ENCODE assay signal across 8 mouse cellular contexts in genomic region chr13:21734010-21734905, GRCm38 (mm10). TPM values are rescaled to one million over a fixed set of nuclear protein-coding genes. Genes with fewer than 3 reads are reported as not detected.
DNase-seq lines count a peak whose midpoint lies in the region; ATAC-seq and TF ChIP-seq lines count a peak whose summit lies in the region.

No protein-coding gene starts in this region.

- WGBS in embryonic facial prominence, embryonic 12.5 days: under 1% methylated on average over 21 of the region's 21 CpGs
- under 1% methylated on average over 21 of the region's 21 CpGs for WGBS in heart, adult 2 months
- under 1% methylated on average over 21 of the region's 21 CpGs for WGBS in midbrain, postnatal 0 days
- WGBS in stomach, embryonic 16.5 days: under 1% methylated on average over 21 of the region's 21 CpGs

- intact Hi-C loops in heart, adult 2 months (cut with DNase I): loop anchor here (1.0 to 2.0 kb wide), 3 partner anchors 17 to 23 kb away; partner anchors contain the start of gene Hist1h4k

- H3K4me2 ChIP-seq in embryonic facial prominence, embryonic 12.5 days (replicated peaks): peak overlapping the region; percentile 63
- peak overlapping the region; percentile 67 for H3K4me2 ChIP-seq in midbrain, postnatal 0 days (ENCODE audit: low read depth, low read length, poor library complexity, severe bottlenecking)
- H3K4me2 ChIP-seq in stomach, embryonic 16.5 days (ENCODE audit: low read depth, low read length): peak overlapping the region; percentile 75

- H3K9me3 ChIP-seq in embryonic facial prominence, embryonic 12.5 days: no peaks in the 10 kb centered on the region
- H3K9me3 ChIP-seq in midbrain, postnatal 0 days (ENCODE audit: low read length): no peaks in the 10 kb centered on the region
- no peaks in the 10 kb centered on the region for H3K9me3 ChIP-seq in stomach, embryonic 16.5 days (replicated peaks; ENCODE audit: control insufficient read depth, low read length)

- H3K9ac ChIP-seq in embryonic facial prominence, embryonic 12.5 days: peak overlapping the region; percentile 59
- H3K9ac ChIP-seq in heart, adult 2 months (ENCODE audit: low read depth, low read length): peak overlapping the region; percentile 37; the same call in 1 of the 2 replicates
- H3K9ac ChIP-seq in midbrain, postnatal 0 days (replicated peaks; ENCODE audit: low read length, poor library complexity, severe bottlenecking): peak overlapping the region; percentile 57
- H3K9ac ChIP-seq in stomach, embryonic 16.5 days (ENCODE audit: low read length): peak overlapping the region; percentile 72

- peak; percentile 81 for DNase-seq in CD4-positive helper T cell, adult 2 months (ENCODE audit: low read depth, low spot score)
- peak; percentile 48 for DNase-seq in adrenal gland, postnatal 25 days
- DNase-seq in heart, adult 2 months: peak; percentile 62 to 70
- DNase-seq in kidney, adult 18-20 months: peak; percentile 71
- DNase-seq in liver: peak; percentile 78
- DNase-seq in midbrain, postnatal 0 days (ENCODE audit: low spot score): peak; percentile 96

- TF ChIP-seq POLR2A in heart, adult 2 months (IDR thresholded peaks at IDR 0.05; ENCODE audit: insufficient read depth, low read depth, low read length): no peak

- H3K4me1 ChIP-seq in embryonic facial prominence, embryonic 12.5 days: peaks cover 12% of the 10 kb centered on the region
- H3K4me1 ChIP-seq in heart, adult 2 months (ENCODE audit: control insufficient read depth, insufficient read depth, low read length): peaks cover 2% of the 10 kb centered on the region
- no peaks in the 10 kb centered on the region for H3K4me1 ChIP-seq in midbrain, postnatal 0 days (ENCODE audit: insufficient read depth, low read length)
- H3K4me1 ChIP-seq in stomach, embryonic 16.5 days (ENCODE audit: control insufficient read depth, insufficient read depth, low read length): 0 out of 2 replicates have a peak, but pooled peaks cover 2% of the 10 kb centered on the region

- peak overlapping the region; percentile 55 for H3K4me3 ChIP-seq in embryonic facial prominence, embryonic 12.5 days
- H3K4me3 ChIP-seq in heart, adult 2 months: peak overlapping the region; percentile 40
- peak overlapping the region; percentile 46 for H3K4me3 ChIP-seq in midbrain, postnatal 0 days (ENCODE audit: low read depth, low read length)
- peak overlapping the region; percentile 51 for H3K4me3 ChIP-seq in stomach, embryonic 16.5 days (replicated peaks; ENCODE audit: low read length)

- peak overlapping the region; percentile 98 for H3K27ac ChIP-seq in embryonic facial prominence, embryonic 12.5 days
- H3K27ac ChIP-seq in heart, adult 2 months: peak overlapping the region; percentile 67
- H3K27ac ChIP-seq in midbrain, postnatal 0 days (ENCODE audit: low read depth, low read length): peak overlapping the region; percentile 81
- H3K27ac ChIP-seq in stomach, embryonic 16.5 days (ENCODE audit: low read length): peak overlapping the region; percentile 93

- TF ChIP-seq CTCF in heart, adult 2 months (IDR thresholded peaks at IDR 0.05): peak; percentile 91
- TF ChIP-seq CTCF in midbrain, postnatal 0 days (IDR thresholded peaks at IDR 0.05): peak; percentile 90

- ATAC-seq in embryonic facial prominence, embryonic 12.5 days (ENCODE audit: insufficient number of reproducible peaks, insufficient read depth, low FRiP score, low TSS enrichment): peak; percentile 79
- peak; percentile 83 for ATAC-seq in midbrain, postnatal 0 days (ENCODE audit: low FRiP score)
- ATAC-seq in stomach, embryonic 16.5 days (ENCODE audit: insufficient read depth, low FRiP score): peak; percentile 75

- TF ChIP-seq EP300 in heart, adult 2 months (IDR thresholded peaks at IDR 0.05; ENCODE audit: insufficient read depth, low read depth, low read length): 0 out of 2 replicates have a peak, but pooled peaks have one; percentile 70

- H3K36me3 ChIP-seq in embryonic facial prominence, embryonic 12.5 days: no peaks in the 10 kb centered on the region
- H3K36me3 ChIP-seq in heart, adult 2 months (ENCODE audit: control insufficient read depth, insufficient read depth, low read length): no peaks in the 10 kb centered on the region
- no peaks in the 10 kb centered on the region for H3K36me3 ChIP-seq in midbrain, postnatal 0 days (ENCODE audit: insufficient read depth, low read length)
- no peaks in the 10 kb centered on the region for H3K36me3 ChIP-seq in stomach, embryonic 16.5 days (ENCODE audit: control insufficient read depth, insufficient read depth, low read length)

- H3K27me3 ChIP-seq in embryonic facial prominence, embryonic 12.5 days: no peaks in the 10 kb centered on the region
- no peaks in the 10 kb centered on the region for H3K27me3 ChIP-seq in heart, adult 2 months (ENCODE audit: control insufficient read depth, insufficient read depth, low read length)
- no peaks in the 10 kb centered on the region for H3K27me3 ChIP-seq in midbrain, postnatal 0 days (ENCODE audit: insufficient read depth, low read length)
- no peaks in the 10 kb centered on the region for H3K27me3 ChIP-seq in stomach, embryonic 16.5 days (ENCODE audit: control insufficient read depth, insufficient read depth, low read length)

- H3K79me2 ChIP-seq in heart, adult 2 months (replicated peaks; ENCODE audit: control insufficient read depth, insufficient read depth, low read length): no peaks in the 10 kb centered on the region

RNA-seq across cellular contexts. Expression of gene Hist1h4j, which starts 0.6 kb away (rescaled TPM):
- 20.5 and 22.8 TPM in 2 replicates for total RNA-seq in adrenal gland, postnatal 25 days (2021)
- 1.6 and 1.9 TPM in 2 replicates for polyA plus RNA-seq in embryonic facial prominence, embryonic 12.5 days (2016; fragmentation: Nextera tagmentation; extraction: Ambion mirVana)
- total RNA-seq in heart, adult 2 months (2021): 1 to 10 TPM; 1.8 to 3.2 TPM
- polyA plus RNA-seq in heart, adult 2 months (2012; rRNA removed): 0.73 TPM in 1 of 2 replicates, not detected in the other
- 304 and 479 TPM in 2 replicates for total RNA-seq in midbrain, postnatal 0 days (2014; rRNA removed)
- 0.32 TPM in 1 of 2 replicates, not detected in the other for polyA plus RNA-seq in midbrain, postnatal 0 days (2015; fragmentation: Nextera tagmentation; extraction: Ambion mirVana)
- polyA plus RNA-seq in stomach, embryonic 16.5 days (2015; fragmentation: Nextera tagmentation; extraction: Ambion mirVana): 1.7 and 2.3 TPM in 2 replicates

RNA-seq across cellular contexts. Expression of gene Hist1h2bm, which starts 12.4 kb away (rescaled TPM):
- total RNA-seq in adrenal gland, postnatal 25 days (2021): 26.4 and 32.4 TPM in 2 replicates
- 8.3 and 8.9 TPM in 2 replicates for polyA plus RNA-seq in embryonic facial prominence, embryonic 12.5 days (2016; fragmentation: Nextera tagmentation; extraction: Ambion mirVana)
- 1 to 10 TPM in 1 of 2 experiments, under 1 TPM in 1; 0.78 to 2.8 TPM for total RNA-seq in heart, adult 2 months (2021)
- polyA plus RNA-seq in heart, adult 2 months (2012; rRNA removed): 0.27 TPM in 1 of 2 replicates, not detected in the other
- total RNA-seq in midbrain, postnatal 0 days (2014; rRNA removed): 201 and 468 TPM in 2 replicates
- 0.39 and 0.51 TPM in 2 replicates for polyA plus RNA-seq in midbrain, postnatal 0 days (2015; fragmentation: Nextera tagmentation; extraction: Ambion mirVana)
- polyA plus RNA-seq in stomach, embryonic 16.5 days (2015; fragmentation: Nextera tagmentation; extraction: Ambion mirVana): 1.9 and 2.5 TPM in 2 replicates

RNA-seq across cellular contexts. Expression of gene Hist1h4k, which starts 16.0 kb away (rescaled TPM):
- 152 and 260 TPM in 2 replicates for total RNA-seq in adrenal gland, postnatal 25 days (2021)
- polyA plus RNA-seq in embryonic facial prominence, embryonic 12.5 days (2016; fragmentation: Nextera tagmentation; extraction: Ambion mirVana): 4.7 and 8.9 TPM in 2 replicates
- 10 to 100 TPM; 24.6 to 31.5 TPM for total RNA-seq in heart, adult 2 months (2021)
- 4.9 TPM in 1 of 2 replicates, not detected in the other for polyA plus RNA-seq in heart, adult 2 months (2012; rRNA removed)
- total RNA-seq in midbrain, postnatal 0 days (2014; rRNA removed): 386 and 434 TPM in 2 replicates
- polyA plus RNA-seq in midbrain, postnatal 0 days (2015; fragmentation: Nextera tagmentation; extraction: Ambion mirVana): 0.80 and 2.1 TPM in 2 replicates
- 3.9 and 8.4 TPM in 2 replicates for polyA plus RNA-seq in stomach, embryonic 16.5 days (2015; fragmentation: Nextera tagmentation; extraction: Ambion mirVana)

RNA-seq across cellular contexts. Expression of gene Hist1h3h, which starts 16.8 kb away (rescaled TPM):
- 105 and 138 TPM in 2 replicates for total RNA-seq in adrenal gland, postnatal 25 days (2021)
- 17.9 and 30.8 TPM in 2 replicates for polyA plus RNA-seq in embryonic facial prominence, embryonic 12.5 days (2016; fragmentation: Nextera tagmentation; extraction: Ambion mirVana)
- total RNA-seq in heart, adult 2 months (2021): 1 to 10 TPM; 5.5 to 9.1 TPM
- polyA plus RNA-seq in heart, adult 2 months (2012; rRNA removed): not detected in 2 replicates
- 258 and 532 TPM in 2 replicates for total RNA-seq in midbrain, postnatal 0 days (2014; rRNA removed)
- polyA plus RNA-seq in midbrain, postnatal 0 days (2015; fragmentation: Nextera tagmentation; extraction: Ambion mirVana): 2.0 TPM in 1 of 2 replicates, not detected in the other
- polyA plus RNA-seq in stomach, embryonic 16.5 days (2015; fragmentation: Nextera tagmentation; extraction: Ambion mirVana): 4.6 and 5.6 TPM in 2 replicates

RNA-seq across cellular contexts. Expression of gene Hist1h2ai, which starts 18.0 kb away (rescaled TPM):
- total RNA-seq in adrenal gland, postnatal 25 days (2021): 9.0 and 60.3 TPM in 2 replicates
- 41.3 and 50.1 TPM in 2 replicates for polyA plus RNA-seq in embryonic facial prominence, embryonic 12.5 days (2016; fragmentation: Nextera tagmentation; extraction: Ambion mirVana)
- total RNA-seq in heart, adult 2 months (2021): 1 to 10 TPM; 3.5 to 9.1 TPM
- polyA plus RNA-seq in heart, adult 2 months (2012; rRNA removed): 1.6 TPM in 1 of 2 replicates, not detected in the other
- total RNA-seq in midbrain, postnatal 0 days (2014; rRNA removed): 253 and 398 TPM in 2 replicates
- polyA plus RNA-seq in midbrain, postnatal 0 days (2015; fragmentation: Nextera tagmentation; extraction: Ambion mirVana): 3.2 and 3.5 TPM in 2 replicates
- 7.3 and 11.8 TPM in 2 replicates for polyA plus RNA-seq in stomach, embryonic 16.5 days (2015; fragmentation: Nextera tagmentation; extraction: Ambion mirVana)

Comparison
In these comparisons a context has a peak if more than half of its experiments do, and no peak if none do; other contexts are left out.
1. Peak in every context shown above with its lines: DNase-seq, ATAC-seq, H3K4me3 ChIP-seq and H3K27ac ChIP-seq.